Mouse (Mus musculus): Measurements from ENCODE around the gene Wnt7a.

The Wnt7a gene

DNA sequence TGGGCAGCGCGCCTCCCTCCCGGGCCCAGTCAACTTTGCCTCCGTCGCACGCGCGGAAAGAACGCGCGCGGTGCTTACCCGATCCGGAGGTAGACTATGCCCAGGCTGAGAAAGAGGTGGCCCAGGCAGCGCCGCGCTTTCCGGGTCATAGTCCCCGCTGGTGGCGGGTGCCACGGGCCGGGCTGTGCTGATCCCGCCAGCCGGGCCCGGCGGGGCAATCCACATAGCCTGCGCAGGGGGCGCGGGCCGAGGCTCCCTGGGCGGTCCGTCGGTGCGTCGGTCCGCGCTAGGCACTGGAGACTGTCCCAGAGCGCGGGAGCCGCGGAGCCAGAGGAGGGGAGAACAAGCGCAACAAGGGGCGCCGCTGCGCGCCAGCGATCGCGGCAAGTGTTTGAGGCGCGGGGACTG is at the start of gene Wnt7a:
TSS of gene Wnt7a (minus strand) at position 403 of the 408 bp plus-strand sequence.
- in situ Hi-C loops (cut with MseI, MboI) = loop anchor here (5.0 to 10.0 kb wide), 2 partner anchors 124 to 236 kb away; no protein-coding TSS in a partner anchor

DNA sequence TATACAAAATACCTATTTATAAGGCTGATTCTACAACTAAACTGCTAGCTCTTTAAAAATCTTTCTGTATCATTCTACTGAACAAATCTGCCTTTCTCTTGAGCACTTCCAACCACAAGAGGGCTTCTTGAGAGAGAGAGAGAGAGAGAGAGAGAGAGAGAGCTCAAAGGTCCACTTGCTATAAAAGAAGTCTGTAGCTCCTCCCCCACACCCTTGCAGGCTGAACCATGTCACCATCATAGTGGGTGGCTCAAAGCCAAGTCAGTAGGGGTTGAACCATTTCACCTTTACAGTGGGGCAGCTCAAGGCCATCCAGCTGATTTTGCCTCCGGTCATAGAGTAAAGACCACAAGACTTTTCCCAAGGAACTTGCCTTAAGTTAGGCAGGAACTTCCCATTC is 48.3 kb upstream of the Wnt7a start:
- in situ Hi-C loops (cut with MseI, MboI) = no loop called here

DNA sequence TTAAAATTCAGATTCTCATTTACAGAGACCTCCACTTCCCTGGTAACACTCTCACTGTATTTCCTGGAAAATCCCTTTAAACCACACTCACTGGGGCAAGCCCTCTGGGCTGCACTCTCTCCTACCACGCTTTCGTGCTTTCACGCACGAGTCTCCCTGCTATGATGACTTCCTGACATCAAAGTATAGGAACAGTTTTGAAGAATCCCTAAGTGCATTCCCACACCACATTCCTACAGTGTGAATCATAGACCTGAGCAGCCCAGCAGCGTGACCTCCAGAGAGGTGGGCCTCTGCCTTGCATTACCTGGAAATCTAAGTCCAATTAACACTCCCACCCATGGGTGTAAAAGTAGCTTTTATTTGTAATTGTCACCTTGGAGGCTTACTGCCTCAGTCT is 43.4 kb upstream of the Wnt7a start:
- in situ Hi-C loops (cut with MseI, MboI) = no loop called here

DNA sequence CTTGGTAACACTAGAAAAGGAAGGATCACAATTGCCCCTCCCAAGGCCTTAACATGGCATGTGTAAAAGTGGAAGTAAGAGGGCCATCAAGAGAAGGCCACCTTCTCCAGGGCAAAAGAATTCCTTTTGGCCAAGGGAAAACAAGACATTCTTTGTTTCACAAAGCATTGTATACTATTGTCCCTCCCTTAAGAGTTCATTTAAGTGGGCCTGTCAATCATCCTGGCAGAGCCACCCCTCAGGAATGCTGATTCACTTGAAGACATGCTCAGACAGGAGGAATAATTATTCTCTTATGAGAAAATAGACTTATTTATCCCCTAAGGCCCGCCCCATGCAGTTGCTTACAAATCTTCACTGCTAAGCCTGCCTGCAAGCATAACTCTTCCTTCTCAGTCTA is 40.9 kb upstream of the Wnt7a start:
- in situ Hi-C loops (cut with MseI, MboI) = no loop called here

DNA sequence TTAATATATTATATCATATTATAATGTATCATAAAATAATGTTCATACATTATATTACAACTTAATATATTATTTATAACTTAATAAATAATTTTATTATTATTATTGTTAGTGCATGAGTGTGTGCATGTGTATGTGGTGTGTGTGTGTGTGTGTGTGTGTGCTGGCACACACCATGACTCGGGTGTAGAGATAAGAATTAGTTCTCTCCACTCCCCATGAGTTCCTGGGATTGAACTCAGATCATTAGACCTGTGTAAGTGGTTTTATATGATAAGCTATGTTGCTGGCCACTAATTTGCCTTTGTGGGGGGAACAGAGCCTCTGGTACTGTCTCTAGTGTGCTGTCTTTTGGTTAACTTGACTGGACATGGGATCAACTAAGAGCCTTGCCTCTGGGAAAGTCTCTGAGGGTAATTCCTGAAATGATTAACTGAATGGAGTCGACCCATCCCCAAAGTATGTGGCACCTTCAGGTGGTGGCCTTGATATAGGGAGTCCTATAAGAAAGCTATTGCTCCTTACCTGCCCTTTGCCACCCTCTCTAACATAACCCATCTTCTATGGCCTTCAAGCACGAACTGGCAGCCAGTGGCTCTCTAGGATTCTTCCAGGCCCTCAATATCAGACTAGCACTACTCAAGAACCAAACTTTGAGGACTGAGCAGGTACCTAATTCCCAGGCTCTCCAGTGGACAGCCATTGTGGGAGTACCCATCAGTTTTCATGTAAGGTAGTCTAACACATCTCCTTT is 38.5 kb upstream of the Wnt7a start:
- in situ Hi-C loops (cut with MseI, MboI) = no loop called here

DNA sequence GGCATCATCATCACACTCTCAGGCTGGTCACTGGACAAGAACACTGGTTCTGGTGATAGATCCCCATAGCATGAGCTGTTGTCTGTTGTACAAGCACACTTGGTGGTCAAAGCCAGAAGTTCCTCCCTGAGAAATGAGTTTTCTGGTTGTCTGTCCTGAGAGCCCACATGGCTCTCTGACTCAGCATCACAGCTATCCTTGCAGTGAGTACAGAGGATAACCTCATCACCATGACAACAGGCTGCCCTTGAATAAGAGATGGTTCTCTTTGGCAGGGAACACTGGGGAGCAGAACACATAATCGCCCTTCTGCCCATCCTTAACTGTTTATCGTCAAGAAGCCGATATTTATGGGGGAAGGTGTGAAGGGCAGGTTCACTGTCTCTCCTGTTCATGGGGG is 34.2 kb upstream of the Wnt7a start:
- in situ Hi-C loops (cut with MseI, MboI) = no loop called here

DNA sequence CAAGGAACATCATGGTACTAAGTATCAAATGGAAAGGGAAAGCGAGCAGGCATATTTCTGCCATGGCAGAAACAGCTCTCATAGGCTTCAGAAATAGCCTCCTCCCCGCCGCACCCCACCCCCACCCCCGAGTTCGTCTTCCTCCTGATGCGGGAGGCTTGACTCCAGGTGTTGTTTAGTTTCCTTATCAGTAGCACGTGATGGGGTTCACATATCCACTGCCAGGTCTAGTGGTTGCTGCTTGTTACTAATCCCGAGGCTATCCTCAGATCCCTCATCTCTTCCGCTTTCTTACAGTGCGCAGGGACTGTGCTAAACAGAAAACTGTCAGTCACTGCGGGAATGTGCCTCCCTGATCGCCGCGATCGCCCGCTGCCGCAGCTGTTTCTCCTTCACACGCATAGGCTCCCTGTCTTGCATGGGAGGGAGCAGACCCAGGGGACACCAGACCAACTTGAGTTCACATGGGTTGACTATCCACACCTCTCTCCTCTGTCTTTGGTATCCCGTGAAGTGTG is 30.0 kb upstream of the Wnt7a start:
- in situ Hi-C loops (cut with MseI, MboI) = no loop called here

DNA sequence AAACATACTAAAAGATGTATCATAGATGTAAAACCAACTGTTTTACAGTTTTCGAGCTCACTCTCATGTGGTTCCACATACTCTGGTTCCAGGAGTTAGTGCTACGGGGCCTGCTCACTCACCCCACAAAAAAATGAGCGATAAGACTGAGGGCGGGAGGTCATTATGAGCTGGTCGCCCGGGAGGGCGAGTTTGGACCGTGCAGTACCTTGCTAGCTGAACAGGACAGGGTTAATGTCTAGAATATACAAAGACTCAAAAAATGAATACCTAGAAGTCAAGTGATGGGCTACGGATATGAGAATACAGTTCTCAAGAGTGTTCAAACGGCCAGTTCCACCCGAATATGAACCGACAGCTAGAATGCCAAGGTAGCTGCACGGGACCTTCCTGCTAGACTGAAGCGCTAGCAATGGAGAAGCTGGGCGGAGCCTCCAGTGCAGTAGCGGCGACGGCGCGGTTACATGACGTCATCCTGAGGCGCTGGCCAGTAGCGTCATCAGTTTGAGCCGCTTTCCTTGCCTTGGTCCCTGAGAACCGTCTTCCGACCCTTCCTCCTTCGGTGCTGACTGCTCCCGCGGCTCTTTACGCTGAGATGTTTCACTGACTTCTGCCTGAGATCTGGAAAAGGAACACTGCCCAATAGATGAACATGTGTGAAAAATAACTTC is 29.4 kb upstream of the Wnt7a start:
- in situ Hi-C loops (cut with MseI, MboI) = no loop called here

DNA sequence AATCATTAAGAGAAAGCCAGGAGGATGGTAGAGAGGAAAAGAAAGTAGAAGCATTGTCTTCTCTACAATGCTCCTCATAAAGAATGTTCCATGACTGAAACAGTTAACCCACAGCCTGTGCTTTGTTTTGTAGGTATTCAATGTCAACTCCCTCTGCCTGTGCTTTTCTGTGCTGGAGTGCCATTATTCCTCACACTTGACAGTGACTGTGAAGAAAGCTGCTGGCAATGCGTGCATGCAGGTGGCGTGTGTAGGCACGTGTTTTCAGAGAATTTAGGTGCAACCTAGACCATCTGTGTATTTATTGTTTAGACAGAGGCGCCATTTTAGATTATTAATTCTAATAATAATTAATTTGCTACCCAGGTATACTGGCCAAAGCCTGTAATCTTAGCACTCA is 13.0 kb upstream of the Wnt7a start:
- in situ Hi-C loops (cut with MseI, MboI) = no loop called here

DNA sequence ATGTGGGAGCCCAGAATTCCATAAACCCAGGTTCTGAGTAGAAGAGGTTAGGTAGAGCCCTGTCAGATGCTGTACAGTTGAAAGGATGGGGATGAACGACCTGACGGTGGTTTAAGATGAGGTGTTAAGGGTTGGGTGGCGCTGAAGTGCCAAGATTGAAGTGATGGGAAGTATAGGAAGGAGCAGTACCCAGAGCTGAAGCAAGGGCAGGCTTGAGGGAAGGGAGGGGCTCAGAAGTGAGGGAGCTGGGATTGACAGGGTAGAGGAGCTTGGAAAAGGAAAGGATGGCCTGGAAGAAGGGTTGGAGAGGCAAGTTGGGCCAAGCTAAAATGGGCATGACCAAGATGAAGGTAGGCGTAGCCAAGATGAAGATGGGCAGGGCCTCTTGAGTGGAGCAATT is 10.5 kb upstream of the Wnt7a start:
- in situ Hi-C loops (cut with MseI, MboI) = no loop called here

DNA sequence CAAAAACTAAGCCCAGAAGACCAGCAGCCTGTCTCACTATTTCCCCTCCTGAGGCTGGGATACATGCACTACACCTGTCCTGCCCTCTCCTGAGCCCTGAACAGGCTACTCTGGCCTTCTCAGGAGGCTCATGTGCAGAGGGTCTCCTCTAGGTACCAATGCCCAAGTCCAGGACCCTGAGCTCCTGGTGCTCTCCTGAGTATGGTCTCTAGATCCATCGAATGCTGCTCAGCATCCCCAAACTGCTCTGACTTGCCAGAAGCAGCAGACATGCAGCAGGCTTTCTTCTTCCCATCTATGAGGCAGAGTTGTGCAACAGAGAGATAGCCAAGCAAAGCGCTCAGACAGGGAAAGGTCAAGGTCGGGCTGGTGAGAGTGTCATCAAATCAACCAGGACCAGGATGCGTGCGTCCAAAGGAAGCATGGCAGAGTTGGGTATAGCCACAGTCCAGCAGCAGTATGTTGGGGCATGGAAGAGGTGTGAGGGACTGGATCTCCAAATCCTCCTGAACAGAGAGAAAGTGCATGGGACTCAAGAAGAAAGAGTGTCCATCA is 6.2 kb upstream of the Wnt7a start:
- in situ Hi-C loops (cut with MseI, MboI) = loop anchor here in 1 of 2 experiments (10.0 kb wide), 1 partner anchor 243 kb away; no protein-coding TSS in a partner anchor

DNA sequence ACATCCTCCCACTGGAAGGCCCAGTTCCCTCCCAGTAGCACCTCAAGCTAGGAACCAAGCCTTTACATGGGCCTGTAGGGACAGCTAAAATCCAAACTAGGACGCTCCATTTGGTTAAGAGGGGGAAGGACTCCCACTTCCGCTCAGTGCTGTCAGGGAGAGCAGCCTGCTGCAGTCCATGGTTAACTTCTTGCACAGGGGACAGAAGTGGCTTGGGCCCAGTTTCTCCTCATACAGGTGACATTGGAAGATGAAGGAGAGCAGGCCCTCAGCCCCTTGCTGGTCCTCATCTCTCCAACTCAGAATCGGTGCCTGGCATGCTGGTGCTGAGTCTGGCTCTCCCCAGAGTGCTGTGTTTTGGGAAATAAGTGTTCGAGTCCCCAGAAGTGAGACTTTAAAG is 5.0 kb upstream of the Wnt7a start:
- in situ Hi-C loops (cut with MseI, MboI) = loop anchor here in 1 of 2 experiments (10.0 kb wide), 1 partner anchor 241 kb away; no protein-coding TSS in a partner anchor

DNA sequence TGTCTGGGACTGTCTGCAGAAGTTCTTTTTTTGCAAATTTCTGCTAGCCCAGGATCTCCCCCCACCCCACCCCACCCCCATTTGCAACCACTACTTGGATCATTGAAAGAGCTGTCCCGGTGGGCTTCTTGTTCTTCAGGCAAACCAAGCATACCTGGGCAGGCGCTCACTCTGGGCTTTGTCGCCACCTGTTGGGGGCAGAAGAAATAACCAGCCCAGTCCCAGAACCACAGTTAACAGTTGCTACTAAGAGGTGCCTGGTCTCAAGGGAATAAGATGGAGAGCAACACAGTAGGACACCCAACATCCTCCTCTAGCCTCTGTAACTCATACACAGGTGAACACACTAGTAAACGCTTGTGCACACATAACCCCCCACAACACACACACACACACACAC is 3.7 kb upstream of the Wnt7a start:
- in situ Hi-C loops (cut with MseI, MboI) = loop anchor here (5.0 to 10.0 kb wide), 2 partner anchors 128 to 240 kb away; no protein-coding TSS in a partner anchor

DNA sequence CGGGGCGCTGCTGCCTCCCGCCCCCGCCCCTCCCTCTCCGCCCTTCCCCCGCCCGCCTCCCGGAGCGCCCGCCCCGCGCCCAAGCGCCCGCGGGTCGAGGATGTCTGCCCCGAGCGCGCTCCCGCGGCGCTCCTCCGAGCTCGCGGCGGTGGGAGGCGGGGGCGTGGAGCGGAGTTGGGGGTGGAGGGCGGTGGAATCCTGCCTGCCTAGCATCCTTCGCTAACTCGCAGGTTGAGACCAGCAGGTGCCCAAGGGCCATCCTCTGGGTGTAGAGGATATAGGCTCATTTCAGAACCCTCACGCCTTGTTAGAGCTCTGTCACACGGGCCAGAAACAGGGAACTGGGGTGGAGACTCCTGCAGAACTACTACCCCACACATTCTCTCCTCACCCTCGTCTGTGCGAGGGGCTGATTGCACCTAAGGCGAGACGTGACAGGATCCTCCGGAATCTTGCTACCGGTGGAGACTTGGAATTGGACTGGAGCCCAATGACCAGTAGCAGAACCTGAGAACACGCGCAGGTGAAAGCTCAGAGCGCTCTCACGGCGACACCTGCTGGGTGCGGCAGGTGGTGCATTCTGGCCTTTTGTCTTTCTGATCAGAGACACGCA is 312 bp upstream of the Wnt7a start:
- in situ Hi-C loops (cut with MseI, MboI) = loop anchor here (5.0 to 10.0 kb wide), 2 partner anchors 124 to 237 kb away; no protein-coding TSS in a partner anchor

DNA sequence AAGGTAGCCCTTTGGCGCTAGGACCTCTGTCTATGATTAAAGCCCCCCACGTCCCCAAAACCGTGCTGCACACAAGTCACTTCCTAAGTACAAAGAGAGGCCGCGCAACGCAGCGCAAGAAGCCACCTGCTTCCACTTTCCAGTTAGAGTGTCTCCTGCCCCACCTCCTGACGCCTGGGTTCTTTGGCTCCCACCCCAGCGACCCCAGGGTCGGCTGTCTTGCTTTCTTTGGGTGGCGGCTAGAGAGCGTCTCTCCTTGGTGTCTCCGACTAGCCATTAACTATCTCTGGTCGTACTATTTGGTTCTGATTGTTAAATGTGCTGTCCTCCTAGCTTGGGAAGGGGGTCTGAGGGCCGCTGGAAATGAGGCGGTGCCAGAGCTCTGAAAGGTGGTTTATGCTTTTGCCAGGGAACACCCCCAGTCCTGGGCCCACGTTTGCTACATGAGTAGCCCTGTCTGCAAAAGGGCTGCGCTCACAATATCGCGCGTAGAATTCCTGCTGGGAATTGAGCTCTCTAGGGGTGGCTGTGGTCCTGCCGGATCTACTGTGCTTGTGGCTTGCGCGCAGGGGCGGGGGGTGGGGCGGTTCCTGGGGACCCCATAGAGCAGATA is 889 bp downstream of the Wnt7a start:
- in situ Hi-C loops (cut with MseI, MboI) = loop anchor here (5.0 to 10.0 kb wide), 2 partner anchors 123 to 235 kb away; no protein-coding TSS in a partner anchor

DNA sequence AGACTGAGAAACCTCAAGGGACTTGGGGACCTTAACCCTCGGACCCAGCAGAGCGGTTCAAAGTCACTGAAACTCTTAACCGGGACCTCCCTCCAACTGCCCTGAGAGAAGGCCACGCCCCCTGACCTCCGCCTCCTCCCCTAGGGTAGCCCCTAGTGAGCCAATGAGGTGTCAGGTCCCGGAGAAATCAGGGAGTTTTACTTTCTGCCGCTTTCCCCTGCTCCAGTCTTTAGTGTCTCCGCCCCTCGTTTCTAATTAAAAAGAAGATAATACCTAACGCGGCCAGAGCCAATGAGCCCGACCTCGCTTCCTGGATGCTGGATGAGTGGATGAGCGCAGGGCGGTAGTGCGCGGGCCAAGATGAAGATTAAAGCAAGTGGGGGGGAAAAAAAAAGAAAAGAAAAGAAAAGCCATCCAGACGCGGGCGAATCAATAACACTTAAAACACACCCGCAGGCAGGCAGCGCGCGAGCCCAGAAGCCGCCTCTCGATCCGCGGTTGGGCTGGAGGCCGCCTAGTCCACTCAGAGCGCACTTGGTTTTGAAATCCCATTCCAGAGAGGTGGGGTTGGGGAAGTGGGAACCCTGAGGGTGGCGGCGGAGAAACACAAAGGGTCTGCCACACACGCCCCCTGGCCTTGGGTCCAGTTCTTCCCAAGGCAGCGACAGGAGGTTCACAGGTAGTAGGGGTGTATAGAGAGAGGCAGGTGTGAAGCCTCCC is 1.6 kb downstream of the Wnt7a start:
- in situ Hi-C loops (cut with MseI, MboI) = loop anchor here (5.0 to 10.0 kb wide), 3 partner anchors 122 to 247 kb away; no protein-coding TSS in a partner anchor

DNA sequence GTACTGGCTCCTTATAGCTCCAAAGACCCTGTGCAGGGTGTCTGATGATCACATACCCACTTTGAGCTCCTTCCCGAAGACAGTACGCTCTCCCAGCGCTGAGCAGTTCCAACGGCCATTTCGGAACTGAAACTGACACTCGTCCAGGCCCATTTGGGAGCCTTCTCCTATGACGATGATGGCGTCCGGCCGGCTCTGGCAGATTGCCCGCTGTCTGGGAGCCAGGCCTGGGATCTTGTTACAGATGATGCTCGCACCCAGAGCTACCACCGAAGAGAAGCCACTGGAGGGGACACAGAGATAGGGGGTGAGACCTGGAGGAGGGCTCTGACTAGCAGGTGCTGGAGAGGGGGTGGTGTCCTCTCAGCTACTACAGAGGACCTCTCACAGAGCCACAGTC is 2.5 kb downstream of the Wnt7a start:
- in situ Hi-C loops (cut with MseI, MboI) = loop anchor here in 1 of 2 experiments (5.0 kb wide), 1 partner anchor 246 kb away; no protein-coding TSS in a partner anchor

DNA sequence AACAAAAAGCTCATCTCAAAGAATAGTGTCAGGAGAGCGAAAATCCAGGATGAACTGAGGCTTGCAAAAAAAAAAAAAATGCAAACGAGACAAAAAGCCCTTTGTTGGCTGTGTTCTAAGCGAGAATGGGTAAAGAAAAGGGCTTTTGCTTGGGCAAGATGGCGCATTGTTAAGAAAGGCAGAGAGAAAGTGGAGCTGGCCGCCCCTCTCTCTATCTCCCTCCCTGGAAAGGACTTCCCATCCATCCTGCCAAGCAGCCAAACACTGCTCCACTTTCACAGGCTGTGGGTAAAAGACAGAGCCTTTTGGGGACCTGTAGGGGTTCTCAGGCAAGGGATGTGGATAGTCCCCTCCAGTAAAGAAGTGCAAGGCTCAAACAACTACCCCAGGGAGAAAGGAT is 9.6 kb downstream of the Wnt7a start:
- in situ Hi-C loops (cut with MseI, MboI) = no loop called here

DNA sequence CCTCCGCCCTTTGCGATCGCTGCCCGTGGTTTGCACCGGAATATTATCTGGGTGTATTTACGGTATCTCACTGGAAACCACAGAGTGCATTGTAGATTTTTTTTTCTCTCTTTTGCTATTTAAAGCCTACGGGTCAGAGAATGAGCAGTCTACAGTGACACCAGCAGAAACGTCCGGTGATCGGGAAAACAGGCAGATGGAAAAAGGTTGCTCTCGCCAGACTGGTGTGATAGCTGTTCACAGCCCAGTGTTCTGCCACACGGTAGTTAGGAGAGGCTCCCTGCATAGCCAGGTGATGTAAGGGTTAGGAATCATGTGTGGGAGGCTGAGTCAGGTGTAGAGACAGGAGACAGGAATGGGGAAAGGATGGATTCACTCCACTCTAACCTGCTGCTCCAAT is 10.6 kb downstream of the Wnt7a start:
- in situ Hi-C loops (cut with MseI, MboI) = no loop called here

DNA sequence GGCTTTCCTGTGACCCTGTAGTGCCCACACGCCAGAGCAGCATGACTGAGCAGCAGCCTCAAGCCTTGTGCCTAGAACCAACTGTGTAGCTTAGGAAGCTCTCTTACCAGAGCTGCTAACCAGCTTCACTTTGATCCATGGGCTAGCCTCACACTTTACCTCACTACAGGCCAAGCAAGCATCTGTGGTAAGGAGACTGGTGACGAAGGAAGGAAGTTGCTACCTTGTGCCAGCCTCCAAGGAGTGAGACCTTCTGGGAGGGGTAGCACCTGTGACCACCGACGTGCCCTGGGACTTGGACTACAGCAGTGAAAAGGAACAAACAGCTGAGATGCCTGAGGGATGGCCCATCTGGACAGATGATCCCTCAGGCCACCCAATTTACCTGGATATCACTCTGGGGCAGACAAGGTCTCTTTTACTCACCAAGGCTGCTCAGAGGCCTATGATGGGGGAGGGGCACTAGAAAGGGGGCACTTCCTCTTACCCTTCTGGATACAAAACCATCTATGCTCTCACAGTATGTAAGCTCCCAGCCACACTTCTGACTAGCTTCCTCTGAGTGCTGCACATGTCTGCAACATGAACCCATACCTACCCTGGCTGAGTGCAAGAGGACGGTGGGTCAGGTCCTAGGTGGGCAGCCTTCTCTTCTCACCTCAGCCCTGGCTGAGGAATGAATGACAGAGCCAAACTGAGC is 18.5 kb downstream of the Wnt7a start:
- in situ Hi-C loops (cut with MseI, MboI) = no loop called here
